Mouse (Mus musculus): ENCODE measurements around the gene Spa17.

DNA sequence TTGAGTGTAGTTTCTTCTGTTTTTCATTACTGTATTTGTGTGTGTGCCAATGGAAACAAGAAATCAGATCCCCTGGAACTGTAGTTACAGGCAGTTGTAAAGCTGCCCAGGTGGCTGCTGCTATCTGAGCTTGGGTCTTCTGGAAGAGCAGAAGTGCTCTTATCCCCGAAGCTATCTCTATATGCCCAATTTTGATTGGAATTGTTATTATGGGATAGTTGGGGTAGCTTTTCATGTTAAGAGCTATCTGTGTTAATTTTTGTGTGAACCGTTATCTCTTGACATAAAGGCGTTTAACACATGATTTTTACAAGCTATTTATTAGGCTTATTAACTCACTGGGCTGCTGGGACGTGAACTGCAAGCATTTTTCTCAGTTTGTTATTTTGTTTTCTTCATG lies 4.0 kb downstream of the Spa17 start:
- no peak for TF ChIP-seq CTCF (IDR thresholded peaks at IDR 0.05; ENCODE audit: borderline replicate concordance, extremely low read depth, insufficient read depth, insufficient read length)
- no peak for TF ChIP-seq POLR2A (IDR thresholded peaks at IDR 0.05; ENCODE audit: borderline replicate concordance, extremely low read depth, insufficient read depth, insufficient read length, poor library complexity, severe bottlenecking)
